Mouse (Mus musculus) G1E (cell line): ENCODE results near the gene Clybl.

Experiments
- CTCF ChIP-seq: IDR thresholded peaks from 2 replicates; pipeline ENCODE4 v1.5.1; 2012; ENCODE audit warnings: low read depth, low read length, inconsistent platforms, mixed read lengths
- GATA1 ChIP-seq: IDR thresholded peaks from 2 replicates; pipeline ENCODE4 v1.6.1; 2012; ENCODE audit warnings: borderline replicate concordance, low read length, inconsistent platforms, mixed read lengths
- POLR2AphosphoS5 ChIP-seq: IDR thresholded peaks from 2 replicates; pipeline ENCODE4 v1.6.1; 2012; ENCODE audit warnings: low read depth, low read length, inconsistent platforms; ENCODE audit not compliant: insufficient replicate concordance
- TAL1 ChIP-seq: conservative IDR thresholded peaks from 2 replicates; pipeline ENCODE4 v1.6.1; 2012; ENCODE audit warnings: low read depth, low read length, inconsistent platforms, mixed read lengths

DNA sequence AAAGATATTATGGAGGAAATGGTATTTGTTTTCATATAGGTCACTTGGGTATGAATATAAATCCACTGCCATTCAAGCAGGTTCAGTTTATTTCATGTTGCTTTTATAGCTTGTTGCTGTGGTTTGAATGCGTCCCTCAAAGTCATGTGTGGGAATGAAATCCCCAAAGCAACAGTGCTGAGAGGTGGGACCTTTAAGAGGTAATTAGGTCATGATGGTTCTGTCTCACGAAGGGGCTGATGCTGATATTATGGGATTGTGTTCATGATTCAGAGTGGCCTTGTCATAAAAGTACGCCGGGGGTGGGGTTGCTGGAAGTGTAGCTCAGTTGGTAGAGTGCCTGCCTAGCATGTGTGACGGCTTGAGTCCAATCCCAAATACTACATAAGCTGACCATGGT, 6.7 kb downstream of the Clybl start:
- TF ChIP-seq POLR2AphosphoS5 (no peak), CTCF (no peak), TAL1 (no peak), GATA1 (no peak)
